Mouse (Mus musculus) heart, adult 2 months (tissue): ENCODE data around the gene Irx4.
A peak's percentile ranks its signal among the peaks of the same experiment; 100 is the strongest.

Experiments used
- CTCF ChIP-seq: fragments of 200-600 bp; IDR thresholded peaks from 2 replicates; pipeline ENCODE4 v1.8.1; 2022; ENCODE audit warnings: antibody characterized with exemption, mild to moderate bottlenecking, moderate library complexity
- EP300 ChIP-seq: fragments of 200-500 bp; IDR thresholded peaks from 2 replicates; pipeline ENCODE4 v1.6.1; 2011; ENCODE audit warnings: low read depth, low read length, control low read depth; ENCODE audit not compliant: insufficient read depth
- POLR2A ChIP-seq: fragments of 200-500 bp; IDR thresholded peaks from 2 replicates; pipeline ENCODE4 v1.6.1; 2011; ENCODE audit warnings: mild to moderate bottlenecking, low read depth, low read length, control low read depth; ENCODE audit not compliant: insufficient read depth

- TF ChIP-seq POLR2A (no peak), EP300 (no peak), CTCF (peak; percentile 78)
Measured at GRCm38 (mm10) chr13:73310183-73310929, 50.1 kb downstream of the Irx4 start.
